Mouse (Mus musculus) heart, adult 2 months (tissue): ENCODE data around the gene Ccdc88b.

Experiments used
- CTCF ChIP-seq: fragments of 200-600 bp; IDR thresholded peaks from 2 replicates; pipeline ENCODE4 v1.8.1; 2022; ENCODE audit warnings: antibody characterized with exemption, mild to moderate bottlenecking, moderate library complexity
- EP300 ChIP-seq: fragments of 200-500 bp; IDR thresholded peaks from 2 replicates; pipeline ENCODE4 v1.6.1; 2011; ENCODE audit warnings: low read depth, low read length, control low read depth; ENCODE audit not compliant: insufficient read depth
- POLR2A ChIP-seq: fragments of 200-500 bp; IDR thresholded peaks from 2 replicates; pipeline ENCODE4 v1.6.1; 2011; ENCODE audit warnings: mild to moderate bottlenecking, low read depth, low read length, control low read depth; ENCODE audit not compliant: insufficient read depth

DNA sequence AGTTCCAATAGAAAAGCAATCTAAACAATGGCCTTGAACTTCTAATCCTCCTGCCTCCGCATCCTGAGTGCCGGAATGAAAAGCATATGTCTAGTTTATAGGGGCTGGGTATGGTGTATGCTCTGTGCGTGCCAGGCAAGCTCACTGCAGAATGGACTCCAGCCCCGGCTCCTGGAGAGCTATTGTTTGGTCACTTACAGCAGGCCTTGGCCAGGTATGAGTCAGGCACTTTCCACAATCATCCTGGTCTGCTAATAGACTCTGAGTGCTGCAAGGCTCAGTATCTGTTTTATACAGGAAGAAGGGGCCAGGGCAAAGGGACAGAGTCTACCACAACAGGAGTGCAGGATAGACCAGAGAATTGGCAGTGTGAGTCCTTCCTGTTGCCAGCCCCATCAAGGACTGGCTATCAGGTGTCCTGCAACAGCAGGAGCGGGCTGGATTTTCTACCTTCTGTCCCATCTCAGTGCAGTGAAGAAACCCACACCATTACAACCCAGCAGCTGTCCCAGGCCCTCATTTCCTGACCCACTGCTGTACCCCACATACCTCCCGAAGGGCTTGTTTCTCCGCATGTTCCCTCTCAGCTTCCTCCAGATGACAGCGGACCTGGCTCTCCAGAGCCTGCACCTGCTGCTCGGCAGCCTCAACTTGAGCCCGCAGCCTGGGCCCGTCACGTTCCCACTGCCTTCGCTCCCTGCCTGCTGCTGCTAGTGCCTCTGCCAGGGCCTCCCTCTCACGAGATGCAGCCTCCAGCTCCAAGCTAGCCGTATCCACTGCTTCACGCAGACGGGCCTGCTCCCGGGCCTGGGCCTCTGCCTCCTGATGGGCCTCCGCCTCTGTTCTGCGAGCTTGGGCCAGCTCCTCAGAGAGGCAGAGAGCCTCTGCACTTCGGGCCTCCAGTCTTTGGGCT is 5.4 kb downstream of the Ccdc88b start:
- no peak for TF ChIP-seq POLR2A
- no peak for TF ChIP-seq CTCF
- TF ChIP-seq EP300: no peak
